Mouse (Mus musculus): ENCODE measurements around the gene Aoc3.

DNA sequence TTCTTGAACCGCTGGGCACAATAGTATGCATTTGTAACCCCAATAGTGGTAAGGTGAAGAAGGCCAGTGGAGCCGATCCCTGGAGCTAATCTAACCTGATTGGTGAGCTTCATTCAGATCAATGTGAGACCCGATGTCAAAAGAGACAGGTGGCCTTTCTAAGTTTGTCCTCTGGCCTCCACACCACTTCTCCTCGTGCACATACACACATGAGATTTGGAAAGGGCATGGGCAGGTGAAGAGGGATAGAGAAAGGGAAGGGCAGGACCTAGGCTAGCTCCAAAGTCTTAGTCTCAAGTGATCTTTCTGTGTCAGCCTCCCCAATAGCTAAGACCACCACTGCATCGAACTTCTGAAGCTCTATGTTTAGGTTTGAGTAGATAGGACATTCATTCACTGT, 39.7 kb downstream of the Aoc3 start:
- no peak for TF ChIP-seq CTCF (conservative IDR thresholded peaks at IDR 0.05; ENCODE audit: insufficient read depth, insufficient read length, low read depth, low read length)
- no peak for TF ChIP-seq POLR2A (IDR thresholded peaks at IDR 0.05; ENCODE audit: low read depth, low read length)
